Mouse (Mus musculus): ENCODE measurements at regions not wholly inside any gene's neighbourhood (a gene's known extent, or its start where the extent isn't known, plus 50 kb on each side); places are given as distances from the start of the nearest gene placed in this dataset.

DNA sequence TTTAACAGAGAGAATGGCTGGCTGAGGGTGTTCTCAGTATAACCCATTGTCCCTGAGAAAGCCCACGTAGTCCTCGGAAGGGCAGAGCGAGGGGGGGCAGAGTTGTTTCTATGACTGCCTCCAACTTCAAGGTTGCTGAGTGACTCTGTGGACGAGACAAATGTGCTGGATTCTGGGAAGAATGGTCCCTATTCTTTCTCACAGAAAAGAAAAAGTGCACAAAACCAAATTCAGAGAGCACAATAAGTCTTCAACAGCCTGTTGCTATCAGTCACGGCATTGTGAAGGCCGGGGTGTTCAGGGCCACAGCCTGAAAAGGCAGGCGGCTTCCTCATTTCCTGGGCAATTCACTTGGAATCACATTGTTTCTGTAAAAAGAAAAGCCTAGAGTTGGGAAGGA is 165.6 kb upstream of the 3110018I06Rik start:
- DNase-seq = no peak

DNA sequence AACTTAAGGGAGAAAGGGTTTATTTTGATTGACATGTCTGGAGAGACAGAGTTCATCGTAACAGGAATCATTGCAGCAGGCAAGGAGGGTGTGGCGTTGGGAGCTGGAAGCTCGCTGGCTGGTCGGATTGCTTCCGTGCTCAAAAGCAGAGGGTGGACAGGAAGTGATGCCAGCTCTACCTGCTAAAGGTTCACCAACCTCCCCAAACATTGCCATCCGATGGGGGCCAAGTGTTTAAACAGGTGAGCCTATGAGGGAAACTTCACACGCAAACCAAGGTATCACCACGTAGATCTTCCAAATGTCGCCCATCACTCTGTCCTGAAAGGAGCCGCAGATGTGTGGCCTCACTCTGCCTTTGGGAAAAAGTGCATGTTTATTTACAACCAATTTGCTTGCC is 162.3 kb upstream of the 3110018I06Rik start:
- DNase-seq = no peak

GRCm38 (mm10) chr12:107327107-107327770 is 161.2 kb upstream of the 3110018I06Rik start:
- no peak for DNase-seq

DNA sequence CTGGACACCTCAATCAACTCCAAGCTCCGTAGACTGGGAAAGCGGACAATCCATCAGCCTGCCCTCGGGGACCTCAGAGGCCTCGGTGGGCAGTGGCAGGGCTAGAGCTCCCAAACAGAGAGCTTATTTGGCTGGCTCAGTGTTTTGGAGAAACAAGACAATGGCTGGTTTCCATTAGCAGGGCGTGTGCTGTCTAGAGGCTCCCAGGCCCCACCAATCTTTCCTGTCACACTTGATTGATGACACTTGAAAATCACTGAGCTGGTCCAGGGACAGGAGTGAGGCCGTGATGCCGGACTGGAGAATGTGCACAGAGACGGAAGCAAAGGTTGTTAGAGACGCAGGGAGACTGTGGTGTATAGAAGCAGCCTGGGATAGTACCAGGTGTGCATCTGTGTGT is 159.4 kb upstream of the 3110018I06Rik start:
- DNase-seq = no peak

- DNase-seq = no peak
These were observed 154.1 kb upstream of the 3110018I06Rik start for GRCm38 (mm10) chr12:107334366-107334765.

DNA sequence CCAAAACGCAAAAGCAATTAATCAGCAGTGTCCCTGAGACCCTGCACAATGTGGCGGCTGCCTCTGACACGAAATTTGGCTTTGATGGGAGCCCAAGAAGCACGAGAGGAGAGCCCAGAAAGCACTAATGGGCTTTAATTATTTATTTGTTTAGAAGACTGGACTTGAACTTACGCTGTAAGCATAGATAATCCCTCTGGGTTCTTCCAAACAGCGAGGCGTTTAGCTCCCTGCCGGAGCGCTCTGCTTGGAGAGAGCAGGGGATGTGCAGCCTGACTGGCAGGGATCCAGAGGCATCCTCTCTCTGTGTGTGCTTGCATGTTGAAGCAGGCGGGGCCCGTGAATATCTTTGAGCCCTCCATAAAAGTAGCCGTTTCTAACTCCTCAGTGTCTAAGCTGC is 153.3 kb upstream of the 3110018I06Rik start:
- DNase-seq = no peak

DNA sequence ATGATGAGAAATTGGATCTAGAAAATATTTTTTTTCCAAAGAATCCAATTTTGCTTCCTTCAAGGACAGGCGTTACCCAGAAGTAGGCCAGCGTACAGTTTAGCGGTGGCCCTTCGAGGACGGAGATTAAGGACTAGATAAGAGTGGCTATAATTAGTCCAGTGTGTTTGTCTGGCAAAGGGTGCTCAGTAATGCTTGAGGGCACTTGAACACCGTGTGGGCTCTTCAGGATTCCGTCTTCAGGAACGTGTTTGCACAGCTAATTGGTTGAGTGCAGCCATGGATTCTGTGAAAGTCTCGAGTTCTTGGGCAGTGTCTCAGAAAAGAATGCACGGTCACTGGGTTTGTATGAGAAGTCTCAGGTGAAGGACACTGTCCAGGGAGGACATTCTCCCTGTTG is 149.7 kb upstream of the 3110018I06Rik start:
- no peak for DNase-seq

DNA sequence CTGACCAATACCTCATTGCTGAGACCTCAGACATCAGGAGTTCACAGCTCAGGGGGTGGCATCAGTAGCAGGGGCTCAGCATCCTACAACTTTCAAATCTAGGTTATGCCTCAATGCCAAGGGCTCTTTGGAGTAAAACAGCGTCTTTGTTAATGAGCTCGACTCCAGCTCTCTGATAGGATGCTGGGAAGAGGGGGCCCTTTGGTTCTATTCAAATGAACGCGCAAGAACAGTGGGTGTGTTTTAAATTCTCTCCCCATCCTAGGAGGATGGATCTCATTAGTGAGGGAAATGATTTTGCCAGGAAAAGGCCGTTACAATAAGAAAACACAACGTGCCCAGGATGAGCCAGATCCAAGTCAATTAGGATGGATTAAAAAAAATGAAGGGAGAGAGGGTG is 132.2 kb upstream of the 3110018I06Rik start:
- no peak for DNase-seq

DNA sequence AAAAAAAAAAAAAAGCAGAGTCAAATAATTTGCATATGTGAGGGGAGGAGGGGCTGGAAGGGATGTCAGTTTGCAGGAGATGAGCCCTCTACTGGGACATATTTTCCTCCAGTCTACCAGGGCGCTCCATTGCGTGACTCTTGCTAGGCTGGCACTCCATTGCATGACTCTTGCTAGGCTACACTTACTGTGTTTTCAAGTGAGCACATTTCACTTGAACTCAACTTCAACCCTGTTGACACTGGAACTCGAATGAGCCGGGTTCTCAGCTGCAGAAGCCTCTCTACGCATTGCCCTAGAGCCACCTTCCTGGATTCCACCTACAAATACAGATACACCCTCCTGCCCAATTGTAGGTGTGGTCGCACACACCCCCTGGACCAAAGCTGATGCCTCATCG is 131.5 kb upstream of the 3110018I06Rik start:
- DNase-seq = no peak

DNA sequence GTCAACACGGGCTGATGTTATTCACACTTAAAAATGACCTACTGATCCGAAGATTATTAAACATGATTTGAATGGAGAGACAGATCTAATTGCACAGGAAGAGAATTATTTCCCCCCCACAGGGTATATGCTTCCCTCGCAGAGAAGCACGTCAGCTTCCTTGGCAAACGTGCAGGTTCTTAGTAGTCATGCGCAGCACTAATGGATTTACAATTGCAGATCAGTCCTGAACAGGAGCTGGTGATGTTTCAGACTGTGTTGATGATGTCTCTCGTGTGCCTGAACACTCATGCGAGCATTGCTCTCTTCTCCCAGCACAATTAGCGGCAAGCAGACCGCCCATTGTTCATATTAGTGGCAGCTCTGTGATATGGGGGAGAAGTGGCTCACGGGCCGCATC is 127.9 kb upstream of the 3110018I06Rik start:
- no peak for DNase-seq

GRCm38 (mm10) chr12:107361606-107362005 is 126.8 kb upstream of the 3110018I06Rik start:
- DNase-seq = no peak

- no peak for DNase-seq
These were observed 126.3 kb upstream of the 3110018I06Rik start for GRCm38 (mm10) chr12:107362120-107362519.

DNA sequence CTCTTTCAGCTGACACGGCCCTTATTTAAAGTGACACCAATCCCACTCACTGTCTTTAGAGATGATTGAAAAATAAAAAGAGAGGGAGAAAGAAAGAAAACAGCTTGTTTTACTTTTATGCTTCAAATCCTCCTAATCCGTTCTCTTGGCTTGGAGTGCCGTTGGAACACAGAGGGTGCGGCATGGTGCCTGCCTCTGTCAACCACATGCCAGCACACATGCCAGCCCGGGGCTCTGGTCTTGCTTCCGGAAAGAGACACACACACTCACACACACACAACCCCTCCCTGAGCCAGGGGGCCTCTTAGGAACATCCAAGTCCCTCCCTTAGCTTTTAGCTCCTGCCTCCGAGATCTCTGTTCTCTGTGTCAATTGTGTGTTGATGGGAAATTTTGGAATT is 116.2 kb upstream of the 3110018I06Rik start:
- no peak for DNase-seq

GRCm38 (mm10) chr12:107392050-107392795 is 96.2 kb upstream of the 3110018I06Rik start:
- no peak for DNase-seq

DNA sequence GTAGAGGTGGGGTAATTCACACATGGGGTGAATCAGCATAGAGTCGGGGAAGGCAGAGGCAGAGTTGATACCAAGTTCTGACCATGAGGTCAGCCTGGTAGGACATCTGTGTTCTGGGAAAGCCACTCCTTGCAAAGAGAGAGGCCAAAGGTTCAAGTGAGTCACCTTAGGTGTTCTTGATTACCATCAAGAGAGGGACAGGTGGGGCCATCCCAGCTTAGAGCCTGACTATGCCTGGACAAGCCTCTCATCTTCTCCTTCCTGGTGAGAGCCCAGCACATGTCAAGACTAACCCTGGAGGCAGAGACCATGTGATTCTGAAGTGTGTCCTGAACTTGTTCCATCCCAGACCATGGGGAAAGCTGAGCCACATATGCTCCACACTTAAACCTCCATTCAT is 94.0 kb upstream of the 3110018I06Rik start:
- no peak for DNase-seq

- no peak for DNase-seq
These were observed 83.6 kb upstream of the 3110018I06Rik start for GRCm38 (mm10) chr12:107404821-107405220.

- DNase-seq = no peak
These were observed 64.5 kb upstream of the 3110018I06Rik start for GRCm38 (mm10) chr12:107423923-107424322.

DNA sequence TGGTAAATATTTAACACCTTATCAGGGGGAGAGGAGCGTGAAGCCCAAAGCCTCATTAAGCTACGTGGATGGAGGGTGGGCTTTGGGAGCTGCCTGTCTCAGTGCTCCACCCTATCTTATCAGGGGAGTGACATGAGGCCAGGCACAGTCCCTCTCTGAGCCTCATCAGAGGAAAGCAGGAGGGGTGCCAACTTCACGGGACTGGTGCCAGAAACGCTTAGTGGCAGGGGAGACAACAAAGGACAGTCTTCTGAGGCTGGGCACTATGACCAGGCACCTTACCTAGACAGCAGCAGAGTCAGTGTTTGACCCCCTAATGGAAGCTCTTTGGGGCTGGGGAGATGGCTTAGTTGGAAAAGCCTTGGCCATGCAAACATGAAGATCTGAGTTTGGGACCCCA is 49.9 kb upstream of the 3110018I06Rik start:
- DNase-seq = no peak

Measured in kidney, postnatal 36 days (tissue).